Mouse (Mus musculus) thymus, adult 2 months (tissue): ENCODE measurements at regions not wholly inside any gene's neighbourhood (a gene's known extent, or its start where the extent isn't known, plus 50 kb on each side); places are given as distances from the start of the nearest gene placed in this dataset.

Source experiments
- DNase-seq: peaks from one replicate; pipeline ENCODE4 v3.0.0; 2021
- H3K27ac ChIP-seq: fragments of 200-500 bp; 2 replicates; pipeline ENCODE4 v1.5.1; 2012; ENCODE audit warnings: low read length, control low read depth; ENCODE audit not compliant: control insufficient read depth, insufficient read depth
- H3K27me3 ChIP-seq: fragments of 200-500 bp; 2 replicates; pipeline ENCODE4 v1.6.1; 2012; ENCODE audit warnings: mild to moderate bottlenecking, low read length, moderate library complexity, mixed read lengths; ENCODE audit not compliant: control insufficient read depth, insufficient read depth
- H3K36me3 ChIP-seq: fragments of 200-500 bp; 2 replicates; pipeline ENCODE4 v1.6.1; 2012; ENCODE audit warnings: mild to moderate bottlenecking, low read length, moderate library complexity; ENCODE audit not compliant: control insufficient read depth, insufficient read depth
- H3K4me1 ChIP-seq: fragments of 200-500 bp; replicated peaks from 2 replicates; pipeline ENCODE4 v1.6.1; 2012; ENCODE audit warnings: low read length; ENCODE audit not compliant: control insufficient read depth, insufficient read depth
- H3K4me3 ChIP-seq: fragments of 200-500 bp; 2 replicates; pipeline ENCODE4 v1.5.1; 2012; ENCODE audit warnings: mild to moderate bottlenecking, low read length, control low read depth, moderate library complexity; ENCODE audit not compliant: control insufficient read depth, insufficient read depth
- CTCF ChIP-seq: fragments of 200-500 bp; IDR thresholded peaks from 2 replicates; pipeline ENCODE4 v1.5.1; 2012; ENCODE audit warnings: mild to moderate bottlenecking, control low read depth, low read length, moderate library complexity, borderline replicate concordance; ENCODE audit not compliant: control insufficient read depth, poor library complexity, insufficient read depth; ENCODE audit errors: extremely low read depth
- POLR2A ChIP-seq: fragments of 200-500 bp; IDR thresholded peaks from 2 replicates; pipeline ENCODE4 v1.6.1; 2012; ENCODE audit warnings: mild to moderate bottlenecking, low read length, control low read depth, moderate library complexity; ENCODE audit not compliant: control insufficient read depth, poor library complexity, insufficient read depth; ENCODE audit errors: extremely low read depth
- WGBS: fragments of 180-500 bp; shearing (Covaris S2); methylation state at CpG from one replicate; pipeline ENCODE4 v1.1.7; 2018; 5-methylcytosine and 5-hydroxymethylcytosine counted together

DNA sequence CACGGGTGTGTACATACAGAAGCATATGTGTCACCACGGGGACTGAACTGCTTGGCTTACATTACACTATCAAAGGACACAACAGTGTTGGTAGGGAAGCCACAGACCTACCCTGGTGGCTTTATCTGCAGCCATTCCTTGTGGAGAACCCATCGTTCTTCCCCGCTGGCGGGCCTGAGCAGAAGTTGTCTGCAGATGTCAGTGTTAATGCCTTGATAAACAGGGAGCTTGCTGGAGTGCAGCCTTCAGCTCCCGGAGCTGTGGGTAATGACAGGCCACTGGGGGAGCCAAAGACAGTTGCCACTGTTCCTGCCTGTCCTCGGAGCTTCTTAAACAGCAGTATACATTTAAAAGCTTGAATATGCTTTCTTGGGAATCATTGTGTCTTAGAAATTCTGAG is 115.9 kb downstream of the H2al1j start:
- no peaks in the 10 kb centered on the region for H3K36me3 ChIP-seq
- TF ChIP-seq CTCF, result no peak
- no peak for TF ChIP-seq POLR2A
- no peak overlapping the region for H3K4me3 ChIP-seq
- DNase-seq, result no peak
- H3K4me1 ChIP-seq, result no peaks in the 10 kb centered on the region
- H3K27ac ChIP-seq, result no peak overlapping the region
- H3K27me3 ChIP-seq, result no peaks in the 10 kb centered on the region
- 74% methylated on average over 7 of the region's 7 CpGs for WGBS

DNA sequence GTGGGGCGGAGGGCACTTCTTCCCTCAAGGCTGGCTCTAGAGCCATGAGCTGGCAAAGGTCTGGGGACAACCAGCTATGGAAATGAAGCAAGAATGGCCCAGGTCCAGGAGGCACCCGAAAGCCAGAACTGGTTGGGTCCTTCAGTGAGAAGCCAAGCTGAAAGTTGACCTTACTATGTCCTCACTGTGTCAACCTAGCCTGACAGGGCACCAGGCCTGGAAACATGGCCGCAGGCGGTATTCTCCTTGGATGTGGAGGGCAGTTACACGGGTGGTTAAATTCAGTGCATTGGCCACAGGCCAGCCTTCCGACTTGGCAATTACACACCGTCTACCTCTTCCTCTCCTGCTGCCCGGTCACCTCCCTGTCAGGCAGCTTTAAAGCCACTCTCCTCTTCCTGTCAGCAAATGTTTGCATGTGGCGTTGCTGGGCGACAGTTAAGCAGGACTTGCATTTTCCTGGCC is 116.7 kb downstream of the H2al1j start:
- no peak overlapping the region for H3K27ac ChIP-seq
- TF ChIP-seq CTCF, result no peak
- TF ChIP-seq POLR2A, result no peak
- 41% methylated on average over 10 of the region's 10 CpGs for WGBS

DNA sequence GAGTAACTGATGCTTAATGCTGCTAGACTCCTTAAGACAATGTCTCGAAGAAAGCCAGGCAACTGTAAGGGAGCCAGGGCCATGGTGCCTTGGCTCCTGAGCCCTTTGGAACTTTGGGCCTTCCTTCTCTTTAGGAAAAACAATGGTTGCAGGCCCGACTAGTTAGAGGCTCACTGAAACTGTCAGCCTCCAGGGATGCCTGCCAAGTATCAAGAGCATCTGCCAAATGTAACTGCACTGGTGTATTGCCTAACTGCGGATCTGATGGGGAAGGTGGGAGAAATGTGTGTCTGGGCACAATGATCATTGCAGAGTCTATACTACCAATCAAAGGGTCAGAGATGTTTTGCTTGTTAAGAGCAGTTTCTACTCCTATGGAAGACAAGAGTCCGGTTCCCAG is 121.1 kb downstream of the H2al1j start:
- DNase-seq, result no peak
- H3K36me3 ChIP-seq, result no peaks in the 10 kb centered on the region
- 88% methylated on average over 4 of the region's 4 CpGs for WGBS

More for the DNA sequence above, 116.7 kb downstream of the H2al1j start:
- no peak for DNase-seq
- no peak overlapping the region for H3K4me3 ChIP-seq
- no peaks in the 10 kb centered on the region for H3K36me3 ChIP-seq
- H3K4me1 ChIP-seq, result no peaks in the 10 kb centered on the region
- no peaks in the 10 kb centered on the region for H3K27me3 ChIP-seq

DNA sequence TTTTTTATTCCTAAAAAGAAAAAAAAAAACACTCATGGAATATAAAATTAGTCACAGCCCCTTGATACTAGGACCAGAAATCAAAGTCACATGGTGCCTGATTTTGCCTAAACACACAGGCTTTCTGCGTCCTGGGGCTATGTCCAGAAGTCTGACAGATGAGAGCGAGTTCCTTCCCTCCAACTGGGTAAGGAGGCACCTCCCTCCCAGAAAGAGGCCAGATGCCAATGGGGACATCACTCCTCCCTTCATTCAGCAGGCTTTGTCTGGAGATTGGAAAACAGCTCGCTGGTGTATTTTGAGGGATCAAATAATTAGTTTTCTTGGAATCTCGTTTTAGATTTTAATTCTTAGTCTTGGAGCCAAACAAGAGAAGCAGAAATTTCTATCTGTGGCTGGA is 130.9 kb downstream of the H2al1j start:
- H3K4me3 ChIP-seq, result no peak overlapping the region
- H3K4me1 ChIP-seq, result no peaks in the 10 kb centered on the region
- no peaks in the 10 kb centered on the region for H3K36me3 ChIP-seq
- WGBS, result 84% methylated on average over 4 of the region's 4 CpGs
- no peak for TF ChIP-seq CTCF
- H3K27me3 ChIP-seq, result no peaks in the 10 kb centered on the region
- no peak overlapping the region for H3K27ac ChIP-seq
- DNase-seq, result no peak

More for the DNA sequence above, 121.1 kb downstream of the H2al1j start:
- no peaks in the 10 kb centered on the region for H3K27me3 ChIP-seq
- no peak overlapping the region for H3K27ac ChIP-seq
- TF ChIP-seq CTCF (no peak), POLR2A (no peak)
- no peak overlapping the region for H3K4me3 ChIP-seq
- no peaks in the 10 kb centered on the region for H3K4me1 ChIP-seq

DNA sequence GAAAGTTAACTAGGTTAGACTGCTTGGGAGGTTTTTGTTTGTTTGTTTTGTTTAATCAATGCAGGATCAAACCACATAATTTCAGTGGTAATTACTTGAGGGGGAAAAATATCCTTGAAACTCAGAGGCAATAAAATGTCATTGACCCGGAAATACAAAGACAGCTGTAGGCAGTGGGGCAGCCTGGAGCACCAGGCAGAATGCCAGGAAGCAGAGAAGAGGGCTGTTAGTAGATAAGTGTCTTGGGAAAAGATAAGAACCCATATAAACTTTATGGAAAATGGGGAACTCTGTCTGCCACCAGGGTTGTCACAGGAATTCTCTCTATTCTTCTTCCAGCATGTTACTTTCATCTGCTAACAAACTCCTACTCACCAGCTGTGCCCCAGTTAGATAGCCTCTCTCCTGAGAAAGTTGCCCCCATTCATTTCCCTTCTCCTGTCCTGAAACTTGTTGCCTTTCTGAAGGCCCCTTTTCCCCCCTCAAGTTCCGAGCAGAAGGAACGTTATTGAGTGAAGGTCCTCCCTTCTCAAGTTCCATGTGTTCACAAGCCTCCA is 136.4 kb downstream of the H2al1j start:
- H3K27ac ChIP-seq, result no peak overlapping the region
- no peaks in the 10 kb centered on the region for H3K27me3 ChIP-seq
- H3K4me3 ChIP-seq, result no peak overlapping the region
- H3K4me1 ChIP-seq, result no peaks in the 10 kb centered on the region
- 89% methylated on average over 3 of the region's 3 CpGs for WGBS
- no peaks in the 10 kb centered on the region for H3K36me3 ChIP-seq
- TF ChIP-seq CTCF (no peak), POLR2A (no peak)
- no peak for DNase-seq

DNA sequence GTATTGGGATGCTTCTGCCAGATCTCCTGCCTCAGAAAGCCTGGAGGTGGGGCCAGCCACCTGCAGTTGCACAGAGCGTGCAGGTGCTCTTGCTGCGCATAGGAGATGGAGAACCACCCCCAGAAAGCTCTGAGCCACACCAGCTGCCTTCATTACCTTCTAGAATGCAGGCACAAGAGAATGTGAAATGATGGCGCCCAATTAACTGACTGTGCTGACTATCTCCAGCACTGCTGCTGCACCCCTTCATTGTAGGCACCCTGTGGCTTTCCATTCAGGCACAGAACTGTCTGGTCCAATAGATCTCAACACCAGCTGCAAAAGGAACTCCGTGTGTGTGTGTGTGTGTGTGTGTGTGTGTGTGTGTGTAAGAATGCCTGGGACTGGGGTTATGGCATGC is 138.6 kb downstream of the H2al1j start:
- WGBS, result 97% methylated on average over 4 of the region's 4 CpGs
- H3K4me3 ChIP-seq, result no peak overlapping the region
- TF ChIP-seq POLR2A, result no peak
- TF ChIP-seq CTCF, result no peak
- no peak for DNase-seq
- H3K27ac ChIP-seq, result no peak overlapping the region
- no peaks in the 10 kb centered on the region for H3K27me3 ChIP-seq
- H3K36me3 ChIP-seq, result no peaks in the 10 kb centered on the region
- no peaks in the 10 kb centered on the region for H3K4me1 ChIP-seq
